Mouse (Mus musculus): ENCODE measurements at regions not wholly inside any gene's neighbourhood (a gene's known extent, or its start where the extent isn't known, plus 50 kb on each side); places are given as distances from the start of the nearest gene placed in this dataset.

DNA sequence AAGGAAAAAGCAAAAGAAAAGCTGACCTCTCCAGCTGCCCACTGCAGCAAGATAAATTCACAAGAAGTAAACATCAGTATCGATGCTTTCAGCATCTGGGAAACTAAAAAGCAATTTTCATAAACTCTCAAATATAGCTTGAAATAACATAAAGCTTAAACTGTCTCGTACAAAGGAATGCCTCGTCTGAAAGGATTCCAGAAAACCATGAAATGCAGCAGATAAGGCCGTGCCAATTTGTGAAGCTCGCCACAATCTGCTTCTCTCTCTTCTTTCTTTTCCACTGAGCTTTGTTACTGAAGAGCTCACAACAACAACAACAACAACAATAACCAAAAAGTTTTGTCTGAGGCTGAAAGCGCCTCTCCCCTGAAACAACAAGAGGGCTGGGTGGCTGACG lies 239.4 kb upstream of the 4930412O13Rik start:
- no peak overlapping the region for H3K9ac ChIP-seq (replicated peaks)

DNA sequence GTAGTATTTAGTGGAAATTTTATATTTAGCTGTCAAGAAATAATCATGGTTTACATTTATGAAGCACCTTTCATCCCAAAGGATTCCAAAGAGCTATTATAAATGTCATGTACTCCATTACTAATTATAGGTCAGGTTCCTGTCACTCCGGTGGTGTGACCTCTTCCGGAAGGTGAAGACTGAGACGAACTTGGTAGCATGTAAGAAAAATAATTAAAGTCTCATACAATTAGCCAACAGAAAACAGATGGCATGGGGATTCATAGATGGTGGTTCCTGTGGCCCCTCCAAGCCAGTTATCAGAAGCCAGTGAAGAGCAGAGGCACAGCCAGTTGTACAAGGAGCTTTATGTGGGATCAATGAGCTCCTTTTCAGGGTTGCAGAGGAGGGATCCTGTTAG lies 238.6 kb upstream of the 4930412O13Rik start:
- Histone ChIP-seq H3K4me1 (ENCODE audit: insufficient read depth) (no peaks in the 10 kb centered on the region), H3K36me3 (replicated peaks; ENCODE audit: insufficient read depth, low read length) (no peaks in the 10 kb centered on the region), H3K27me3 (ENCODE audit: insufficient read depth, low read length) (no peaks in the 10 kb centered on the region), H3K9me3 (ENCODE audit: low read length) (no peaks in the 10 kb centered on the region), H3K9ac (replicated peaks) (no peak overlapping the region), H3K4me3 (ENCODE audit: low read depth, low read length) (no peak overlapping the region), H3K27ac (ENCODE audit: low read depth) (no peak overlapping the region), H3K4me2 (ENCODE audit: low read depth, low read length) (no peak overlapping the region)
- ATAC-seq (no peak), DNase-seq (no peak)
- WGBS (ENCODE audit: insufficient replicate concordance) = 76% methylated on average over 3 of the region's 3 CpGs
- TF ChIP-seq CTCF (IDR thresholded peaks at IDR 0.05; ENCODE audit: low read depth) = no peak
- no peak for TF ChIP-seq EP300 (IDR thresholded peaks at IDR 0.05; ENCODE audit: low read depth)

More for the DNA sequence above, 239.4 kb upstream of the 4930412O13Rik start:
- H3K27me3 ChIP-seq (ENCODE audit: insufficient read depth, low read length) = no peaks in the 10 kb centered on the region
- no peak overlapping the region for H3K4me2 ChIP-seq (ENCODE audit: low read depth, low read length)
- no peak for TF ChIP-seq CTCF (IDR thresholded peaks at IDR 0.05; ENCODE audit: low read depth)
- no peak for TF ChIP-seq EP300 (IDR thresholded peaks at IDR 0.05; ENCODE audit: low read depth)
- no peaks in the 10 kb centered on the region for H3K36me3 ChIP-seq (replicated peaks; ENCODE audit: insufficient read depth, low read length)
- H3K4me3 ChIP-seq (ENCODE audit: low read depth, low read length) = no peak overlapping the region
- WGBS (ENCODE audit: insufficient replicate concordance) = 49% methylated on average over 7 of the region's 7 CpGs
- H3K27ac ChIP-seq (ENCODE audit: low read depth) = no peak overlapping the region
- ATAC-seq (no peak), DNase-seq (no peak)
- no peaks in the 10 kb centered on the region for H3K4me1 ChIP-seq (ENCODE audit: insufficient read depth)
- H3K9me3 ChIP-seq (ENCODE audit: low read length) = no peaks in the 10 kb centered on the region

DNA sequence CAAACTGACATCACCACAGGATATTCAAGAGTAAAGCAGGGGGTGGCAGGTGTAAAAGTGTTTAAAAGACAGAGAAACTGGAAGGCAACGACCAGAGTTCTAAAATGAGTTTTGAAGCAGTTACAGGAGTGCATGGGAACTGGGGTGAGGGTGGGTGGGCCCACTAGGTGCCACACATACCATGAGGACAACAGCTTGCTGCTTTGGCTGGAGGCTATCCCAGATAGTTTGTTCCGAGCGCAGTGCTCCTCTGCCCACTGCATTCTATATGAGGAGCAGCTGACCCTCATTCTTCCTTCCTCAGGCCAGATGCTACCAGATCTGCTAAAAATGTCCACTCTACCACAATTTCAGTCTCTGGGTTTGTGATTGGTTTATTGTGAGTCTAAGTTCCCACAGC lies 234.6 kb upstream of the 4930412O13Rik start:
- no peaks in the 10 kb centered on the region for H3K4me1 ChIP-seq (ENCODE audit: insufficient read depth)
- WGBS (ENCODE audit: insufficient replicate concordance) = 75% methylated on average over 3 of the region's 3 CpGs
- H3K27me3 ChIP-seq (ENCODE audit: insufficient read depth, low read length) = no peaks in the 10 kb centered on the region
- no peak overlapping the region for H3K27ac ChIP-seq (ENCODE audit: low read depth)
- H3K4me3 ChIP-seq (ENCODE audit: low read depth, low read length) = no peak overlapping the region
- no peaks in the 10 kb centered on the region for H3K9me3 ChIP-seq (ENCODE audit: low read length)
- TF ChIP-seq EP300 (IDR thresholded peaks at IDR 0.05; ENCODE audit: low read depth) = no peak
- no peak for TF ChIP-seq CTCF (IDR thresholded peaks at IDR 0.05; ENCODE audit: low read depth)
- H3K9ac ChIP-seq (replicated peaks) = no peak overlapping the region
- DNase-seq (no peak), ATAC-seq (no peak)
- no peak overlapping the region for H3K4me2 ChIP-seq (ENCODE audit: low read depth, low read length)
- no peaks in the 10 kb centered on the region for H3K36me3 ChIP-seq (replicated peaks; ENCODE audit: insufficient read depth, low read length)

DNA sequence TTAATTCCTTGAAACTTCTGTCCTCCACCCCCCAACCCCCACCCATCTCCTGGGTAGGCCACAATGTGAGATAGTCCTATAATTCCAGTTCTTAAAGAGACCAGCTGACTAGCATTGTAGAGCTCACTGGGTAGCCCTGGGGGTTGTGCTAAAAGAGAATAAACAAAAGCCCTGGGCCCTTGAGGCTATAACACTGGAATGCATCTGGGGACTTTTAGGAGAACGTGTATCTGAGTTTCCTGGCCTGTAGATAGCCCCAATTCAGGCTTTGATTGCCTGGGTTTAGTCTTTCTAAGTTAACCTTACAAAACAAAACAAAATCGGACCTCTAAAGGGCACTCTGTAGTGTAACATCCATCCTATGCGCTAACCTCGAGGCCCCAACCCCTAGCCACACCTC lies 234.1 kb upstream of the 4930412O13Rik start:
- no peak overlapping the region for H3K27ac ChIP-seq (ENCODE audit: low read depth)
- no peak for ATAC-seq
- 35% methylated on average over 4 of the region's 4 CpGs for WGBS (ENCODE audit: insufficient replicate concordance)
- no peaks in the 10 kb centered on the region for H3K9me3 ChIP-seq (ENCODE audit: low read length)
- no peaks in the 10 kb centered on the region for H3K36me3 ChIP-seq (replicated peaks; ENCODE audit: insufficient read depth, low read length)
- no peaks in the 10 kb centered on the region for H3K27me3 ChIP-seq (ENCODE audit: insufficient read depth, low read length)
- no peak for DNase-seq
- TF ChIP-seq CTCF (IDR thresholded peaks at IDR 0.05; ENCODE audit: low read depth) (no peak), EP300 (IDR thresholded peaks at IDR 0.05; ENCODE audit: low read depth) (no peak)
- H3K4me3 ChIP-seq (ENCODE audit: low read depth, low read length) = no peak overlapping the region
- H3K9ac ChIP-seq (replicated peaks) = no peak overlapping the region
- no peak overlapping the region for H3K4me2 ChIP-seq (ENCODE audit: low read depth, low read length)
- no peaks in the 10 kb centered on the region for H3K4me1 ChIP-seq (ENCODE audit: insufficient read depth)

DNA sequence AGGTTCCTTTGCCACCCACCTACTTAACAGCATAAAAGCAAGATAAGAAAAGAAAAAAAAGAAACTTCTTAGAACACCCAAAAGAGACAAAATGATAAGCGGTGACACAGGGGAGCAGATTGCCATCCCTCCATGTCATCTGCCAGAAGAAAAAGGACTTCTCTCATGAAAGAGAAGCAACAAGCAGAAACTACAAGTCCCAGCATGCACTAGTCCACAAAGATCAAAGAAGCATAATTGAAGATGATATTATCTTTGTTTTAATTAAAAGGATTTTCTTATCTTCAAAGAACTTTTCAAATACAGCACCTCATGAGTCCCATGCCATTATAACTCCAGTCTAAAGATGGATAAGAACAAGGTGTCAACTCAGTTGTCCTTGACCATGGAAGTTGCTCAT lies 231.0 kb upstream of the 4930412O13Rik start:
- ATAC-seq (no peak), DNase-seq (no peak)
- H3K4me3 ChIP-seq (ENCODE audit: low read depth, low read length) = no peak overlapping the region
- no peaks in the 10 kb centered on the region for H3K9me3 ChIP-seq (ENCODE audit: low read length)
- no peak overlapping the region for H3K27ac ChIP-seq (ENCODE audit: low read depth)
- no peak overlapping the region for H3K4me2 ChIP-seq (ENCODE audit: low read depth, low read length)
- WGBS (ENCODE audit: insufficient replicate concordance) = 82% methylated on average over 1 of the region's 1 CpGs
- TF ChIP-seq EP300 (IDR thresholded peaks at IDR 0.05; ENCODE audit: low read depth) (no peak), CTCF (IDR thresholded peaks at IDR 0.05; ENCODE audit: low read depth) (no peak)
- H3K36me3 ChIP-seq (replicated peaks; ENCODE audit: insufficient read depth, low read length) = no peaks in the 10 kb centered on the region
- no peaks in the 10 kb centered on the region for H3K4me1 ChIP-seq (ENCODE audit: insufficient read depth)
- no peak overlapping the region for H3K9ac ChIP-seq (replicated peaks)
- H3K27me3 ChIP-seq (ENCODE audit: insufficient read depth, low read length) = no peaks in the 10 kb centered on the region

DNA sequence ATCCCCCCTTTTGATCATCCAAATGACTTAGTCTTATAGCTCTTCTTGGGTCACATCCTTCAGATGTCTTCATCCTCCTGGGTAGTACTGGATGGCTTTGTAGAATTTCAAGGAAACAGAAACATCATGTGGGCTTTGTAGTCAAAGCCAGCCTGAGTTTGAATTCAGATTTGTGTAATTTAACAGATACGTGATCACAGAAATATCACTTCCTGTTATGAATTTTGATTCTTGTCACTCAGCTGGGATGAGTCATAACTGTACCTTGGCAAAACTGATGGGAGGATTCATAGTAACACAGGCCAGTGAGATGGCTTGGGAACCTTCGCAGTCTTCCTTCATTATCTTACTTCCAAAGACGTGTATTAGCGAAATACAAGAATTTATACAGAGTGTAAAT lies 222.2 kb upstream of the 4930412O13Rik start:
- DNase-seq (no peak), ATAC-seq (no peak)
- Histone ChIP-seq H3K9ac (replicated peaks) (no peak overlapping the region), H3K4me1 (ENCODE audit: insufficient read depth) (no peaks in the 10 kb centered on the region), H3K4me3 (ENCODE audit: low read depth, low read length) (no peak overlapping the region), H3K36me3 (replicated peaks; ENCODE audit: insufficient read depth, low read length) (no peaks in the 10 kb centered on the region), H3K4me2 (ENCODE audit: low read depth, low read length) (no peak overlapping the region), H3K27me3 (ENCODE audit: insufficient read depth, low read length) (no peaks in the 10 kb centered on the region), H3K9me3 (ENCODE audit: low read length) (no peaks in the 10 kb centered on the region), H3K27ac (ENCODE audit: low read depth) (no peak overlapping the region)
- TF ChIP-seq CTCF (IDR thresholded peaks at IDR 0.05; ENCODE audit: low read depth) = no peak
- TF ChIP-seq EP300 (IDR thresholded peaks at IDR 0.05; ENCODE audit: low read depth) = no peak
- WGBS (ENCODE audit: insufficient replicate concordance) = 81% methylated on average over 4 of the region's 4 CpGs

DNA sequence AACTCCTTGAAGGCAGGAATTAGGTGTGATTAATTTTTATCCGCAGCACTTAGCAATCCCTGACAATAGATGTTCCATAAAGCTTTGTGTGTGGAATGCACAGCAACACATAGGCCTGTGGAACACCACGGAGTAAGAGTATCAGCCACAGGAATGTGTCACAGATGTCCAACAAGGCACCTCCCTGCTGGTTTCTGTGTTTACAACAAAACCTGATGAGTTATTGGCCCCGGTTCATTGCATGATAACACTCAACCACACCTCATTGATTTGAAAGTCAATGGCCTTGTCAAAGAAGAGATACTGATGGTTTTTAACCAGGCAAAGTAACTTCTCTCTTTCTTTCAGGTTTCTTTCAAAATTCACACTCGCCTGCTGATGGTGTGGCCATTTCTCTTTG lies 211.4 kb upstream of the 4930412O13Rik start:
- no peaks in the 10 kb centered on the region for H3K9me3 ChIP-seq (ENCODE audit: low read length)
- no peaks in the 10 kb centered on the region for H3K27me3 ChIP-seq (ENCODE audit: insufficient read depth, low read length)
- WGBS (ENCODE audit: insufficient replicate concordance) = 71% methylated on average over 4 of the region's 4 CpGs
- no peak for ATAC-seq
- H3K36me3 ChIP-seq (replicated peaks; ENCODE audit: insufficient read depth, low read length) = no peaks in the 10 kb centered on the region
- H3K4me3 ChIP-seq (ENCODE audit: low read depth, low read length) = no peak overlapping the region
- no peak overlapping the region for H3K9ac ChIP-seq (replicated peaks)
- no peaks in the 10 kb centered on the region for H3K4me1 ChIP-seq (ENCODE audit: insufficient read depth)
- H3K27ac ChIP-seq (ENCODE audit: low read depth) = no peak overlapping the region
- no peak for DNase-seq
- H3K4me2 ChIP-seq (ENCODE audit: low read depth, low read length) = no peak overlapping the region
- no peak for TF ChIP-seq EP300 (IDR thresholded peaks at IDR 0.05; ENCODE audit: low read depth)
- no peak for TF ChIP-seq CTCF (IDR thresholded peaks at IDR 0.05; ENCODE audit: low read depth)
